Mouse (Mus musculus): ENCODE data around the gene Mtmr10. TPM values are rescaled to one million over a fixed set of nuclear protein-coding genes. Genes with fewer than 3 reads are reported as not detected.

Mtmr10 gene
- polyA plus RNA-seq, 1 experiment from 2014 or later, result 9.9 TPM

GRCm38 (mm10) chr7:64351087-64351486 is 63.6 kb downstream of the Mtmr10 start:
- Histone ChIP-seq H3K27me3 (ENCODE audit: control insufficient read depth, insufficient read depth, low read depth, low read length) (no peaks in the 10 kb centered on the region), H3K9ac (ENCODE audit: low read depth, low read length) (no peak overlapping the region), H3K9me3 (replicated peaks; ENCODE audit: control insufficient read depth, low read length, poor library complexity, severe bottlenecking) (no peaks in the 10 kb centered on the region), H3K36me3 (ENCODE audit: control insufficient read depth, insufficient read depth, low read length) (0 out of 2 replicates have a peak, but pooled peaks cover 2% of the 10 kb centered on the region), H3K27ac (ENCODE audit: low read length) (peak overlapping the region; percentile 68), H3K4me3 (ENCODE audit: low read depth, low read length) (no peak overlapping the region), H3K4me1 (ENCODE audit: control insufficient read depth, insufficient read depth, low read length) (peaks cover 3% of the 10 kb centered on the region; the same call in 1 of the 2 replicates), H3K4me2 (ENCODE audit: low read length) (no peak overlapping the region)
- 58% methylated on average over 4 of the region's 4 CpGs for WGBS
- peak; percentile 87 for ATAC-seq

GRCm38 (mm10) chr7:64354206-64354605 is 66.8 kb downstream of the Mtmr10 start:
- ATAC-seq, result no peak

GRCm38 (mm10) chr7:64356661-64357060 is 69.2 kb downstream of the Mtmr10 start:
- no peak overlapping the region for H3K27ac ChIP-seq (ENCODE audit: low read length)

More at GRCm38 (mm10) chr7:64354206-64354605, 66.8 kb downstream of the Mtmr10 start:
- Histone ChIP-seq H3K27ac (ENCODE audit: low read length) (no peak overlapping the region), H3K9ac (ENCODE audit: low read depth, low read length) (no peak overlapping the region), H3K4me2 (ENCODE audit: low read length) (no peak overlapping the region), H3K4me3 (ENCODE audit: low read depth, low read length) (no peak overlapping the region), H3K4me1 (ENCODE audit: control insufficient read depth, insufficient read depth, low read length) (peaks cover 3% of the 10 kb centered on the region; the same call in 1 of the 2 replicates), H3K27me3 (ENCODE audit: control insufficient read depth, insufficient read depth, low read depth, low read length) (no peaks in the 10 kb centered on the region), H3K36me3 (ENCODE audit: control insufficient read depth, insufficient read depth, low read length) (peaks cover 9% of the 10 kb centered on the region), H3K9me3 (replicated peaks; ENCODE audit: control insufficient read depth, low read length, poor library complexity, severe bottlenecking) (no peaks in the 10 kb centered on the region)
- WGBS, result 19% methylated on average over 14 of the region's 14 CpGs

DNA sequence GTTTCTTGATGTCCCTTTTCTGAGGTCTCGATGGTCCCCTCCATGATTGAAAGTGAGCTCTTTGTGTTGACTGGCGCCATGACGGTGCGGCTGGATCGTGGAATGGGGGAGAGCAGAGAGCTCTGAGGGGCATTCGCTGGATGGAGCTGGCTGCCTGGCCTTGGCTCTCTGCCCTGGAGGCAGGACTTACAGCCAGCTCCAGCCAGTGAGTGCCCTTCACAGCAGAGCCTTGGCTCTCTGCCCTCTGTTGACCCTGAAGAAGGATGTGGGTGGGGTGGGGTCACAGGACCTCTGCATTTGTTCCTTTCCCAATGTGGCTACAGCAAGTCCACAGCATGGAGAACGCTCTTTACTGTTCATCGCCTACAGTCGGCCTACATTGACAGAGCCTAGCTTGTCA is 70.0 kb downstream of the Mtmr10 start:
- ATAC-seq, result no peak
- Histone ChIP-seq H3K27me3 (ENCODE audit: control insufficient read depth, insufficient read depth, low read depth, low read length) (no peaks in the 10 kb centered on the region), H3K36me3 (ENCODE audit: control insufficient read depth, insufficient read depth, low read length) (peaks cover 15% of the 10 kb centered on the region), H3K4me3 (ENCODE audit: low read depth, low read length) (no peak overlapping the region), H3K9ac (ENCODE audit: low read depth, low read length) (no peak overlapping the region), H3K27ac (ENCODE audit: low read length) (no peak overlapping the region), H3K4me2 (ENCODE audit: low read length) (no peak overlapping the region), H3K4me1 (ENCODE audit: control insufficient read depth, insufficient read depth, low read length) (no peaks in the 10 kb centered on the region), H3K9me3 (replicated peaks; ENCODE audit: control insufficient read depth, low read length, poor library complexity, severe bottlenecking) (no peaks in the 10 kb centered on the region)
- WGBS, result 89% methylated on average over 9 of the region's 9 CpGs

More at GRCm38 (mm10) chr7:64356661-64357060, 69.2 kb downstream of the Mtmr10 start:
- Histone ChIP-seq H3K4me2 (ENCODE audit: low read length) (no peak overlapping the region), H3K9me3 (replicated peaks; ENCODE audit: control insufficient read depth, low read length, poor library complexity, severe bottlenecking) (no peaks in the 10 kb centered on the region), H3K36me3 (ENCODE audit: control insufficient read depth, insufficient read depth, low read length) (peaks cover 10% of the 10 kb centered on the region), H3K4me1 (ENCODE audit: control insufficient read depth, insufficient read depth, low read length) (no peaks in the 10 kb centered on the region; the same call in 1 of the 2 replicates), H3K27me3 (ENCODE audit: control insufficient read depth, insufficient read depth, low read depth, low read length) (no peaks in the 10 kb centered on the region), H3K4me3 (ENCODE audit: low read depth, low read length) (no peak overlapping the region), H3K9ac (ENCODE audit: low read depth, low read length) (no peak overlapping the region)
- ATAC-seq, result no peak
- 89% methylated on average over 5 of the region's 5 CpGs for WGBS

GRCm38 (mm10) chr7:64358666-64359065 is 71.2 kb downstream of the Mtmr10 start:
- no peak for ATAC-seq
- Histone ChIP-seq H3K27ac (ENCODE audit: low read length) (no peak overlapping the region), H3K36me3 (ENCODE audit: control insufficient read depth, insufficient read depth, low read length) (peaks cover 21% of the 10 kb centered on the region), H3K27me3 (ENCODE audit: control insufficient read depth, insufficient read depth, low read depth, low read length) (no peaks in the 10 kb centered on the region), H3K9me3 (replicated peaks; ENCODE audit: control insufficient read depth, low read length, poor library complexity, severe bottlenecking) (no peaks in the 10 kb centered on the region), H3K4me1 (ENCODE audit: control insufficient read depth, insufficient read depth, low read length) (no peaks in the 10 kb centered on the region), H3K4me3 (ENCODE audit: low read depth, low read length) (no peak overlapping the region), H3K9ac (ENCODE audit: low read depth, low read length) (no peak overlapping the region), H3K4me2 (ENCODE audit: low read length) (no peak overlapping the region)
- WGBS, result 83% methylated on average over 6 of the region's 6 CpGs

DNA sequence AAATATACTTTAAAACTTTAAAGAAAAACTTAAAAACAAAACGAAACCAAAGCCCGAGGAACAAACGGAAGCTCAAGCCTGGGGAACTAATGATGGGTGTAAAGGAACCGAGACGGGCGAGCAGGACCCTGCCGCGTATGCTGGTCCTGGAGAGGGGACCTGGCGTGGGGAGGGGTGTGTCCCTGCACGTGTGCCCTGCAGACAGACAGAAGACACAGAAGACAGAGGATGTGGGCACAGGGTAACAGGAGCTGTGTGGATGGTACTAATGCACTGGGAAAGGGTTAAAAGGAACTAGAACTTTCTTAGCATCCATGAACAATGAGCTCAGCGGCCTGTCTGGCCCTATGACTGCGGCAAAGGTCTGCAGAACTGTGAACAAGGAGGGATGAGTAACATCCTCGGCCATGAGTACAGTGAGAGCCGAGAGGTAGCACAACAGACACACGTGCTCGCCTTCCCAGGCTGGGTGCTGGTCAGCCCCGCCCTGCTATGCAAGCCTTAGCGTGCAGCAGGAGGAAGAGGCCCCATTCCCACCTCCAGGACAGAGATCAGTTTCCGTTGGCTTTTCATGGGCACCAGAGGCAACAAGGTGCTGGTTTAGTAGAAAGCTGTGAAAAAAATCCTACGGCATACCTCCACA is 72.6 kb downstream of the Mtmr10 start:
- no peak overlapping the region for H3K27ac ChIP-seq (ENCODE audit: low read length)
- WGBS, result 91% methylated on average over 20 of the region's 20 CpGs
- peaks cover 30% of the 10 kb centered on the region for H3K36me3 ChIP-seq (ENCODE audit: control insufficient read depth, insufficient read depth, low read length)
- no peak overlapping the region for H3K4me3 ChIP-seq (ENCODE audit: low read depth, low read length)
- H3K27me3 ChIP-seq (ENCODE audit: control insufficient read depth, insufficient read depth, low read depth, low read length), result no peaks in the 10 kb centered on the region
- H3K9ac ChIP-seq (ENCODE audit: low read depth, low read length), result no peak overlapping the region
- H3K4me1 ChIP-seq (ENCODE audit: control insufficient read depth, insufficient read depth, low read length), result no peaks in the 10 kb centered on the region
- no peak overlapping the region for H3K4me2 ChIP-seq (ENCODE audit: low read length)
- no peaks in the 10 kb centered on the region for H3K9me3 ChIP-seq (replicated peaks; ENCODE audit: control insufficient read depth, low read length, poor library complexity, severe bottlenecking)
- no peak for ATAC-seq

GRCm38 (mm10) chr7:64360586-64360945 is 73.1 kb downstream of the Mtmr10 start:
- Histone ChIP-seq H3K36me3 (ENCODE audit: control insufficient read depth, insufficient read depth, low read length) (peaks cover 32% of the 10 kb centered on the region), H3K4me1 (ENCODE audit: control insufficient read depth, insufficient read depth, low read length) (no peaks in the 10 kb centered on the region)
- no peak for ATAC-seq

GRCm38 (mm10) chr7:64365863-64366262 is 78.4 kb downstream of the Mtmr10 start:
- Histone ChIP-seq H3K4me1 (ENCODE audit: control insufficient read depth, insufficient read depth, low read length) (no peaks in the 10 kb centered on the region), H3K9ac (ENCODE audit: low read depth, low read length) (no peak overlapping the region), H3K4me2 (ENCODE audit: low read length) (no peak overlapping the region), H3K27ac (ENCODE audit: low read length) (no peak overlapping the region), H3K9me3 (replicated peaks; ENCODE audit: control insufficient read depth, low read length, poor library complexity, severe bottlenecking) (no peaks in the 10 kb centered on the region), H3K36me3 (ENCODE audit: control insufficient read depth, insufficient read depth, low read length) (peaks cover 23% of the 10 kb centered on the region), H3K4me3 (ENCODE audit: low read depth, low read length) (no peak overlapping the region), H3K27me3 (ENCODE audit: control insufficient read depth, insufficient read depth, low read depth, low read length) (no peaks in the 10 kb centered on the region)
- no peak for ATAC-seq
- WGBS, result 95% methylated on average over 5 of the region's 5 CpGs

More at GRCm38 (mm10) chr7:64360586-64360945, 73.1 kb downstream of the Mtmr10 start:
- Histone ChIP-seq H3K4me3 (ENCODE audit: low read depth, low read length) (no peak overlapping the region), H3K27me3 (ENCODE audit: control insufficient read depth, insufficient read depth, low read depth, low read length) (no peaks in the 10 kb centered on the region), H3K4me2 (ENCODE audit: low read length) (no peak overlapping the region), H3K9me3 (replicated peaks; ENCODE audit: control insufficient read depth, low read length, poor library complexity, severe bottlenecking) (no peaks in the 10 kb centered on the region), H3K9ac (ENCODE audit: low read depth, low read length) (no peak overlapping the region), H3K27ac (ENCODE audit: low read length) (peak overlapping the region; percentile 17; the same call in 1 of the 2 replicates)
- WGBS, result 60% methylated on average over 3 of the region's 3 CpGs

GRCm38 (mm10) chr7:64369841-64370240 is 82.4 kb downstream of the Mtmr10 start:
- Histone ChIP-seq H3K9ac (ENCODE audit: low read depth, low read length) (no peak overlapping the region), H3K4me2 (ENCODE audit: low read length) (no peak overlapping the region), H3K9me3 (replicated peaks; ENCODE audit: control insufficient read depth, low read length, poor library complexity, severe bottlenecking) (no peaks in the 10 kb centered on the region), H3K4me3 (ENCODE audit: low read depth, low read length) (no peak overlapping the region), H3K27me3 (ENCODE audit: control insufficient read depth, insufficient read depth, low read depth, low read length) (no peaks in the 10 kb centered on the region), H3K4me1 (ENCODE audit: control insufficient read depth, insufficient read depth, low read length) (peaks cover 7% of the 10 kb centered on the region), H3K27ac (ENCODE audit: low read length) (no peak overlapping the region), H3K36me3 (ENCODE audit: control insufficient read depth, insufficient read depth, low read length) (peaks cover 3% of the 10 kb centered on the region; the same call in 1 of the 2 replicates)
- ATAC-seq, result no peak
- WGBS, result 93% methylated on average over 6 of the region's 6 CpGs

All from midbrain, embryonic 16.5 days (tissue).